Mouse (Mus musculus) MEL (cell line): ENCODE data around the gene Tmem203. TPM values are rescaled to one million over a fixed set of nuclear protein-coding genes. Genes with fewer than 3 reads are reported as not detected.

Experiments
- DNase-seq: peaks from one replicate; pipeline ENCODE4 v3.0.0; 2011; ENCODE audit warnings: low read depth, low spot score
- H3K27ac ChIP-seq: 2 replicates; pipeline ENCODE4 v1.5.1; 2012; ENCODE audit warnings: low read depth, mild to moderate bottlenecking, control low read depth, low read length, moderate library complexity; ENCODE audit not compliant: control insufficient read depth
- H3K27me3 ChIP-seq, 2 experiments: fragments of 150-350 bp in 1 of 2; sonication (generic) in 1 of 2; 2 replicates each; pipeline ENCODE4 v1.6.1; 2012; ENCODE audit warnings: low read length in 2 of 2, mild to moderate bottlenecking in 2 of 2, improper control_type of control experiment in 1 of 2, moderate library complexity in 1 of 2; ENCODE audit not compliant: insufficient read depth in 2 of 2, control insufficient read depth in 1 of 2
- H3K36me3 ChIP-seq, 2 experiments: 2 replicates each; pipeline ENCODE4 v1.6.1; 2012 to 2014; ENCODE audit warnings: low read length in 2 of 2, improper control_type of control experiment in 1 of 2, inconsistent platforms in 1 of 2, mild to moderate bottlenecking in 1 of 2; ENCODE audit not compliant: insufficient read depth in 2 of 2, control insufficient read depth in 1 of 2
- H3K4me1 ChIP-seq, 2 experiments: fragments of 150-350 bp in 1 of 2; sonication (generic) in 1 of 2; 2 replicates each; pipeline ENCODE4 v1.6.1; 2012; ENCODE audit warnings: low read length in 2 of 2, improper control_type of control experiment in 1 of 2, mild to moderate bottlenecking in 1 of 2; ENCODE audit not compliant: insufficient read depth in 2 of 2, control insufficient read depth in 1 of 2
- H3K4me3 ChIP-seq, 2 experiments: fragments of 150-350 bp in 1 of 2; sonication (generic) in 1 of 2; 2 replicates each; pipeline ENCODE4 v1.5.1; 2012; ENCODE audit warnings: low read depth in 2 of 2, low read length in 2 of 2, mild to moderate bottlenecking in 2 of 2, moderate library complexity in 2 of 2, control low read depth in 1 of 2, improper control_type of control experiment in 1 of 2; ENCODE audit not compliant: control insufficient read depth in 1 of 2, insufficient read depth in 1 of 2
- H3K79me2 ChIP-seq: 2 replicates; pipeline ENCODE4 v1.6.1; 2012; ENCODE audit warnings: mild to moderate bottlenecking, low read length, moderate library complexity; ENCODE audit not compliant: control insufficient read depth, poor library complexity, insufficient read depth
- H3K9ac ChIP-seq: 2 replicates; pipeline ENCODE4 v1.6.1; 2012; ENCODE audit warnings: low read depth, mild to moderate bottlenecking, control low read depth, low read length, moderate library complexity; ENCODE audit not compliant: control insufficient read depth, poor library complexity, severe bottlenecking
- H3K9me3 ChIP-seq: fragments of 150-350 bp; sonication (generic); replicated peaks from 2 replicates; pipeline ENCODE4 v1.6.1; 2012; ENCODE audit warnings: mild to moderate bottlenecking, low read length, improper control_type of control experiment, moderate library complexity; ENCODE audit not compliant: insufficient read depth
- CHD1 ChIP-seq: IDR thresholded peaks from 2 replicates; pipeline ENCODE4 v1.6.1; 2012; ENCODE audit warnings: low read depth, mild to moderate bottlenecking, inconsistent platforms, low read length, improper control_type of control experiment
- CHD2 ChIP-seq: IDR thresholded peaks from 2 replicates; pipeline ENCODE4 v1.6.1; 2011; ENCODE audit warnings: low read length, improper control_type of control experiment
- CTCF ChIP-seq, 3 experiments: IDR thresholded peaks in 2 of 3; conservative IDR thresholded peaks in 1 of 3; 2 replicates each; pipeline ENCODE4 v1.5.1; 2011 to 2012; ENCODE audit warnings: low read length in 3 of 3, low read depth in 2 of 3, mild to moderate bottlenecking in 2 of 3, improper control_type of control experiment in 1 of 3, inconsistent platforms in 1 of 3, mixed read lengths in 1 of 3, moderate library complexity in 1 of 3; ENCODE audit not compliant: control insufficient read depth in 1 of 3, insufficient read depth in 1 of 3, poor library complexity in 1 of 3, severe bottlenecking in 1 of 3
- E2F4 ChIP-seq: IDR thresholded peaks from 2 replicates; pipeline ENCODE4 v1.6.1; 2011; ENCODE audit warnings: low read depth, low read length, improper control_type of control experiment, borderline replicate concordance
- ELF1 ChIP-seq: IDR thresholded peaks from 2 replicates; pipeline ENCODE4 v1.6.1; 2014; ENCODE audit warnings: low read depth, mild to moderate bottlenecking, inconsistent platforms, low read length, improper control_type of control experiment, moderate library complexity
- EP300 ChIP-seq, 2 experiments: IDR thresholded peaks; 2 replicates each; pipeline ENCODE4 v1.6.1; 2011; ENCODE audit warnings: improper control_type of control experiment in 2 of 2, low read length in 2 of 2, low read depth in 1 of 2, mild to moderate bottlenecking in 1 of 2
- GABPA ChIP-seq: IDR thresholded peaks from 2 replicates; pipeline ENCODE4 v1.6.1; 2012; ENCODE audit warnings: low read depth, mild to moderate bottlenecking, inconsistent platforms, low read length, improper control_type of control experiment, moderate library complexity
- GATA1 ChIP-seq: IDR thresholded peaks from 2 replicates; pipeline ENCODE4 v1.6.1; 2011; ENCODE audit warnings: low read depth, low read length, improper control_type of control experiment
- JUND ChIP-seq: IDR thresholded peaks from 2 replicates; pipeline ENCODE4 v1.6.1; 2011; ENCODE audit warnings: low read depth, mild to moderate bottlenecking, improper control_type of control experiment, low read length
- MAFK ChIP-seq: IDR thresholded peaks from 2 replicates; pipeline ENCODE4 v1.6.1; 2011; ENCODE audit warnings: low read depth, mild to moderate bottlenecking, low read length, improper control_type of control experiment, borderline replicate concordance
- MAX ChIP-seq: IDR thresholded peaks from 2 replicates; pipeline ENCODE4 v1.6.1; 2011; ENCODE audit warnings: low read length, improper control_type of control experiment
- MEF2A ChIP-seq: IDR thresholded peaks from 2 replicates; pipeline ENCODE4 v1.6.1; 2014; ENCODE audit warnings: low read depth, mild to moderate bottlenecking, inconsistent platforms, low read length, improper control_type of control experiment; ENCODE audit not compliant: poor library complexity, insufficient replicate concordance, severe bottlenecking; ENCODE audit errors: extremely low read depth
- MXI1 ChIP-seq: IDR thresholded peaks from 2 replicates; pipeline ENCODE4 v1.6.1; 2011; ENCODE audit warnings: mild to moderate bottlenecking, low read depth, low read length, improper control_type of control experiment
- MYB ChIP-seq: IDR thresholded peaks from 2 replicates; pipeline ENCODE4 v1.6.1; 2011; ENCODE audit warnings: mild to moderate bottlenecking, low read depth, low read length, improper control_type of control experiment
- MYC ChIP-seq: IDR thresholded peaks from 2 replicates; pipeline ENCODE4 v1.6.1; 2011; ENCODE audit warnings: low read depth, mild to moderate bottlenecking, low read length, improper control_type of control experiment, moderate library complexity
- NELFE ChIP-seq: IDR thresholded peaks from 2 replicates; pipeline ENCODE4 v1.6.1; 2011; ENCODE audit warnings: low read depth, low read length, improper control_type of control experiment
- POLR2AphosphoS2 ChIP-seq: IDR thresholded peaks from 2 replicates; pipeline ENCODE4 v1.6.1; 2011; ENCODE audit warnings: low read length, improper control_type of control experiment
- POLR2AphosphoS5 ChIP-seq: IDR thresholded peaks from 2 replicates; pipeline ENCODE4 v1.6.1; 2012; ENCODE audit warnings: low read depth, borderline replicate concordance, mild to moderate bottlenecking, inconsistent platforms, low read length, moderate library complexity, mixed read lengths
- RAD21 ChIP-seq: IDR thresholded peaks from 2 replicates; pipeline ENCODE4 v1.6.1; 2011; ENCODE audit warnings: mild to moderate bottlenecking, low read depth, low read length, improper control_type of control experiment
- SIN3A ChIP-seq: IDR thresholded peaks from 2 replicates; pipeline ENCODE4 v1.6.1; 2012; ENCODE audit warnings: low read length, improper control_type of control experiment, inconsistent platforms
- SMC3 ChIP-seq: IDR thresholded peaks from 2 replicates; pipeline ENCODE4 v1.6.1; 2011; ENCODE audit warnings: low read depth, low read length, improper control_type of control experiment
- TAL1 ChIP-seq: IDR thresholded peaks from 2 replicates; pipeline ENCODE4 v1.6.1; 2012; ENCODE audit warnings: mild to moderate bottlenecking, inconsistent platforms, low read length, moderate library complexity, mixed read lengths
- ZC3H11A ChIP-seq: IDR thresholded peaks from 2 replicates; pipeline ENCODE4 v1.6.1; 2012; ENCODE audit warnings: low read depth, mild to moderate bottlenecking, inconsistent platforms, low read length, improper control_type of control experiment
- ZKSCAN1 ChIP-seq: IDR thresholded peaks from 2 replicates; pipeline ENCODE4 v1.6.1; 2012; ENCODE audit warnings: low read depth, mild to moderate bottlenecking, inconsistent platforms, low read length, improper control_type of control experiment, moderate library complexity
- ZMIZ1 ChIP-seq: IDR thresholded peaks from 2 replicates; pipeline ENCODE4 v1.6.1; 2012; ENCODE audit warnings: low read depth, mild to moderate bottlenecking, inconsistent platforms, low read length, improper control_type of control experiment, moderate library complexity
- ZNF384 ChIP-seq: IDR thresholded peaks from 2 replicates; pipeline ENCODE4 v1.6.1; 2012; ENCODE audit warnings: low read depth, mild to moderate bottlenecking, inconsistent platforms, low read length, improper control_type of control experiment
- polyA plus RNA-seq, 2 experiments: library from polyadenylated mRNA; stranded (reverse) in 1 of 2; unstranded in 1 of 2; fragments of >175 nt in 1 of 2; fragments of >200 nt in 1 of 2; gene quantifications; 2 replicates each; pipeline versions ENCODE4 v1.2.1 to v1.2.4; 2012; ENCODE audit warnings: low replicate concordance in 2 of 2, low read depth in 1 of 2; ENCODE audit not compliant: insufficient read length in 2 of 2, insufficient read depth in 1 of 2, missing spikeins in 1 of 2
- total RNA-seq: library from RNA; depleted of rRNA; stranded (reverse); fragments of 300-350 nt; gene quantifications from 2 replicates; pipeline ENCODE4 v1.2.3, GENCODE M21; 2012

The Tmem203 gene
- total and polyA plus RNA-seq, 3 experiments, result 8.4 to 17.0 TPM; not detected in 1

DNA sequence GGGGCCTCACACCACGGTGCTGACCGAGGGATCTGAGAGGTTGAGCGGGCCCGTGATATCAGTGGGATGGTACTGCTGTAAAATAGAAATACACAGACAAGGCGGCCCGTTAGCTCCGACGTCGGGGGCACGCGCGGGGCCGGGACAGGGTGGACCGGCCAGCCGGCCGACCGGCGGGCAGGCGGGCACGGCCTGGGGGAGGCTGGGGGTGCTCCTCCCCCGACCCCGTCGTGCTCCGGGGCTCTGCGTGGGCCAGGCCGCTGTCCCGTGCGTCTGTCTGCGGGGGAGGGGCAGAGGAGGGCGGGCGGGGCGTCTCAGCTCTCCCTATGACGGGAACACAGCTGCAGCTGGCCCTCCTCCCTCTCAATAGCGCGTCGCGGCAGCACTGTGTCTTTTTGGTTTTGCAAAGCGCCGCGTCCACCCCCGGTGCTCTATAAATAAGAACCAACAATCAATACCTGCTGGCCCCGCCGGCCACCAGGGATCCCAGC, 36.9 kb downstream of the Tmem203 start (continued):
- no peak for TF ChIP-seq ZNF384

DNA sequence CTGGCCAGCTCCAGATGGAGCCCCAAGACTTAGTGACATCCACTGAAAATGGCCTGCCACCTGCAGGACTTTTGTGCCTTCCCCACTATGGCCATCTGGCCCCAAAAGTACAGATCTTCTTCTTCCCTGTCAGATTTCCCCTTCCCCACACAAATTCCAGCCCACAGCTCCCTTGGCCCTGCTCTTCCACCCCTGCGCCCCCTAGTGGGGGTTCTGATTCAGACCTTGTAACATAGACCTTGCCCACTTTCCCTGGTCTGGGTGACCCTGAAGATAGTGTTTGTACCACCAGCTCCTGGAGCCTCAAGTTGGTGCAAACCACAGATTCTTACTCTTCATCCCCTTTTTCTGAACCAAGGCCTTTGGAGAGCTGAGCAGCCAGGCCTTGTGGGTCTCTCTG, 37.6 kb downstream of the Tmem203 start:
- DNase-seq, result peak; percentile 69
- Histone ChIP-seq H3K4me1 (peaks cover 0 to 13% of the 10 kb centered on the region in 2 experiments; a peak in 2 of 4 replicates), H3K9me3 (no peaks in the 10 kb centered on the region), H3K9ac (no peak overlapping the region), H3K79me2 (no peaks in the 10 kb centered on the region), H3K27me3 (peaks cover 0 to 4% of the 10 kb centered on the region in 2 experiments; a peak in 2 of 4 replicates), H3K4me3 (no peak overlapping the region), H3K36me3 (no peaks in the 10 kb centered on the region; a peak in 1 of 4 replicates), H3K27ac (no peak overlapping the region)
- no peak for TF ChIP-seq POLR2AphosphoS2
- peak; percentile 88 for TF ChIP-seq SMC3
- peak; percentile 54 for TF ChIP-seq ZC3H11A
- no peak for TF ChIP-seq MEF2A
- peak; percentile 51 for TF ChIP-seq RAD21
- TF ChIP-seq CHD2, result no peak
- TF ChIP-seq CTCF (IDR thresholded peaks at IDR 0.05 in 2 of 3, conservative IDR thresholded peaks at IDR 0.05 in 1 of 3; ENCODE audit: control insufficient read depth in 1 of 3, insufficient read depth in 1 of 3, low read depth in 2 of 3, low read length in 3 of 3, poor library complexity in 1 of 3, severe bottlenecking in 1 of 3), result peak; percentile 90 to 95 (median 91)
- TF ChIP-seq SIN3A, result peak; percentile 25

DNA sequence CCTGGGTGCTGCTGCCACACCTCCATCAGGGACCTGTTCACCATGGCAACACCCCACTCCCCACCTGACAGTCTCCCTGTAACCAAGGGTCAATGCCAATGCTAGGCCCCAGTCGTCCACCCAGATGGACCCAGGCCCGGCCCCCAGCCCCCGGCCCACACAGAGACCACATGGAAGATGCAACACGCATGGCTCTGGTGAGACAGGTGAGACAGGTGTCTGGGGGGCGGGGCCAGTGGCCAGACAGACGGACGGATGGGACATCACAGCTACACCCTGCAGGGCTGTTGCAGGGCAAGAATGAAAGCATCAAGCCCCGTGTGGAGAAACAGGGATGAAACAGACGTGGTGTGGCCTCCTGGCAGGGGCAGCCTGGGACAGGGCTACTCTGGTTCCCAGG, 38.5 kb downstream of the Tmem203 start:
- H3K4me3 ChIP-seq, result no peak overlapping the region
- no peaks in the 10 kb centered on the region for H3K36me3 ChIP-seq
- H3K27me3 ChIP-seq, result peaks cover 0 to 4% of the 10 kb centered on the region in 2 experiments; a peak in 2 of 4 replicates
- no peaks in the 10 kb centered on the region for H3K9me3 ChIP-seq
- H3K9ac ChIP-seq, result no peak overlapping the region
- no peak overlapping the region for H3K27ac ChIP-seq
- TF ChIP-seq ZKSCAN1 (no peak), JUND (no peak), E2F4 (no peak), POLR2AphosphoS5 (no peak), EP300 (IDR thresholded peaks at IDR 0.05; ENCODE audit: low read depth in 1 of 2, low read length in 2 of 2) (no peak), TAL1 (no peak), SIN3A (no peak), GABPA (no peak), CHD1 (no peak), ZNF384 (no peak), MYB (no peak), MAX (no peak), GATA1 (no peak), MYC (no peak), POLR2AphosphoS2 (no peak), ZMIZ1 (no peak), MXI1 (no peak), MAFK (no peak), NELFE (no peak), ELF1 (no peak)
- H3K79me2 ChIP-seq, result no peaks in the 10 kb centered on the region
- no peak for DNase-seq
- peaks cover 0 to 5% of the 10 kb centered on the region in 2 experiments; a peak in 1 of 4 replicates for H3K4me1 ChIP-seq
